Mouse (Mus musculus): ENCODE data around the gene Sp3. TPM values are rescaled to one million over a fixed set of nuclear protein-coding genes. Genes with fewer than 3 reads are reported as not detected.
"Not testable (repeated sequence)": the region's sequence is repeated elsewhere in the genome, so short reads cannot be mapped to it uniquely, and the experiment has no call there.

Sp3 gene
- 10 to 100 TPM; 39.7 to 52.4 TPM for total RNA-seq (2021)
- long read RNA-seq, experiment 1, full-length matches to known transcripts: 35 of 50 reads
- long read RNA-seq, experiment 1, partial matches to known transcripts: 10 of 50 reads
- long read RNA-seq, experiment 1, other reads (novel, unspliced or antisense): 5 of 50 reads
- long read RNA-seq, experiment 2, full-length matches to known transcripts: 13 of 16 reads
- long read RNA-seq, experiment 2, partial matches to known transcripts: 2 of 16 reads
- long read RNA-seq, experiment 2, other reads (novel, unspliced or antisense): 1 of 16 reads

DNA sequence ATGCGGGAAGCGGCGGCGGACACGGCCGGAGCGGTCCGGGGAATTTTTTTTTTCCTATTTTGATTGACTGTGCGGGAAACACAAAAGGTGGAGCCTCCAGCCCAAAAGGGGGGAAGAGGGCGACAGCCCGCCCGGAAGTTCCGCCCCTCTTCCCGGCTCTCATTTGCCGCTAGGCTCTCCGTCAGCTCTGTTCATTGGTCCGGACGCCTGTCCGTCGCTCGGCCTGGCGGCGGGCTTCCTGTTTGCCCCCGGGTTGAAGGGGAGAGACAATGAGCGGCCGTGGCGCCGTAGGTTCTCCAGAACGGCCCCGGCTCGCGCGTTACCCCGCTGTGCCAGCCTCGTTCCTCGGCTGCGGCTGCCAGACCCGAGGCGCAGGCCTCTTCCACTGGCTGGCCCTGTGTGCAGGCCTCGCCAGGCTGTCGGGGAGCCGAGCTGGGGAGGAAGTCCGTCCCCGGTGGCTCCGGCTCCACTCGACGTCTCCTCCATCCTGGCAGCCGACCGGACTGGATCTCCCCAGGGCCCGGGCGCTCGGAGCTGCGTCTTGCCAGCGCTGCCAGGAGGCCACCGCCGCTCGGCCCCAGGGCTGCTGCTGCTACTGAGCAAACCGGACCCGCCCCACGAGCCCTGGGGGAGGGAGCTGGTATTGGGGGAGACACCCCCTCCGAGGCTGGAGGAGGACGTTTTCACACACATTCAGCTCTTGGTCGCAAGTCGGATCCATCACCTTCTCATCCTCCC is at the start of gene Sp3:
Gene Sp3, minus strand, starts transcription at position 110 of the 738 bp plus-strand sequence.
- peak; percentile 96 for DNase-seq

DNA sequence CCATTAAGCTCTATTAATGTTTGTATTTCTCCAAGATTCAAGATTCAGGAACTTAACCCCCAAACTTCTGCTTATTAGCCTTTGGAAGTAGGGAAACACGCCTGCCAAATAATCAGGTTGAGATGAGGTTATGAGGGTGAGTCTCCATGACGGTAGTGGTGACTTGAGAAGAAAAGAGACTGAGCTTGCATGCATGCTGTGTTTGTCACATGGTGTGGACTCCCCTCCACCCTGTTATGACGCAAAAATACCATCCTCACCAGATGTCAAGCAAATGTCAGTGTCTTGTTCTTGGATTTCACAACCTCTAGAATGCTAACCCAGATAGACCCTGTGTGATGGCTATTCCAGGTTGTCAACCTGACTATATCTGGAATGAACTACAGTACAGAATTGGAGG is 49.6 kb upstream of the Sp3 start:
- DNase-seq: no peak

DNA sequence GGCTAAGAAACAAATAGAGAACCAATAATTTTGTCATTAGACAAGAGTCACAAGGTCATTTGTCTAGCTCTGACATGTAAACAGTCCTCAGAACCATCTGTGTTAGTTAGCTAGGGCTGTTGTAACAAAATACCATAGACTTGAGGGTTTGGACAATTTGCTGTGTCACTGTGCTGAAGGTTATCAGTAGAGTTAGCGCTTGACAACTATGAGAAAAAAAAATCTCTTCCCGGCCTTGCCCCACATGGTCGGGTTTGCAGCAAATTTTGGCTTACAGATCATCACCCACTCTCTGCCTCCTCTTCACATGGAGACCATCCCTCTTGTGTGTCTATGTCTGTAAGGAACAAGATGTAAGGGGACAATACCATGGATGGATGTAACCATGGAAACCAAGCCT is 47.8 kb upstream of the Sp3 start:
- DNase-seq: no peak

DNA sequence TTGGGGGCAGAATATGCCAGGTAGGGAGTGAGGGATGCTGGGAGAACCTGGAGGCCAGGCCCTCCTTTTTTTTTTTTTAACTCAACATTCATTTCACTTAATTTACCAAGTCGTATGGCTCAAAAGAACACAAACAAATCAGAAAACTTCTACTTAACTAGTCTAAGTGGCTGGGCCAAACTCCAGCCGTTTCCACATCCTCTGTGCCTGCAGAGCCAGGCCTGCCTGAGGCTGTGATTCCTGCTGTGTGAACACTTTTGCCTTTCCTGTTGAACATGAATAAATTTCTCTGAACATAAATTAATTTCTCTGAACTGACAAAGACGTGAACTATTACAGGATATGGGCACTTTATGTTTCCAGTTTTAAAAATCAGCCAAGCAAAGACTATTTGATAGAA is 46.9 kb upstream of the Sp3 start:
- no peak for DNase-seq

DNA sequence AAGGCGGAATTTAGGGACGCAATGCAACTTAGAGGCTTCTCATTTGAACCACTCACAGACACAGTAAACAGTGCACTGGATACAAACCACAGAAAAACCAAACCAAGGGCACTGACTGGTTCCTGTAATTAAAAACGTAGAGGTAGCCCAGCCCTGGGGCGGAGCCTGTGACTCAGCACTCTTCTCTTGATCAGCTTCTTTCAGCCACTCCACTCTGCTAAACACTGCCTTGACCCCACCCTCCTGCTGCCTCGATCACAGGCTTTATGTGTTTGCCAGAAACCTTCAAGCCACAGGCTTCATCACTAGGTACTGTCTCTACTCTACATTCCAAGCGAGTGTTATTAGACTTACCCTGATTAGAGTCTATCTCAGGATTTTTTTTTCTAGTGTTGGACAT is 43.6 kb upstream of the Sp3 start:
- no peak for DNase-seq

DNA sequence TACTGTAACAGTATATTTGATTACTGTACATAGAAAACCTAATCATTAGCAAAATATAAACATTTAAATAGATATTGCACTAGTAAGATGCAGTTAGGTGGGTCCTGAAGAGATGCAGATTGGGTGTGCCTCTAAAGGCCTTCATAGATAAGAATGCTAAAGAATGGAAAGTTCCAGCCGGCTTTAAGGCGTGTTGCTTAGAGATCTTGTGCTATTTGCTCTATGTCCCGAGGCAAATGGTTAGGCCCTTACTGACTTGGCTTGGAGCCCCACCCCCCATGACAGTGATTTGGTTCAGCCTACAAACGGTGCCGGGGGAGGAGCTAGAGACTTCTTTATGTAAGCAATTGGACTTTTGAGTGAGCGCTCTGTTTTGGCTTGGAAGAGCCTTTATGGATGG is 40.8 kb upstream of the Sp3 start:
- no peak for DNase-seq

DNA sequence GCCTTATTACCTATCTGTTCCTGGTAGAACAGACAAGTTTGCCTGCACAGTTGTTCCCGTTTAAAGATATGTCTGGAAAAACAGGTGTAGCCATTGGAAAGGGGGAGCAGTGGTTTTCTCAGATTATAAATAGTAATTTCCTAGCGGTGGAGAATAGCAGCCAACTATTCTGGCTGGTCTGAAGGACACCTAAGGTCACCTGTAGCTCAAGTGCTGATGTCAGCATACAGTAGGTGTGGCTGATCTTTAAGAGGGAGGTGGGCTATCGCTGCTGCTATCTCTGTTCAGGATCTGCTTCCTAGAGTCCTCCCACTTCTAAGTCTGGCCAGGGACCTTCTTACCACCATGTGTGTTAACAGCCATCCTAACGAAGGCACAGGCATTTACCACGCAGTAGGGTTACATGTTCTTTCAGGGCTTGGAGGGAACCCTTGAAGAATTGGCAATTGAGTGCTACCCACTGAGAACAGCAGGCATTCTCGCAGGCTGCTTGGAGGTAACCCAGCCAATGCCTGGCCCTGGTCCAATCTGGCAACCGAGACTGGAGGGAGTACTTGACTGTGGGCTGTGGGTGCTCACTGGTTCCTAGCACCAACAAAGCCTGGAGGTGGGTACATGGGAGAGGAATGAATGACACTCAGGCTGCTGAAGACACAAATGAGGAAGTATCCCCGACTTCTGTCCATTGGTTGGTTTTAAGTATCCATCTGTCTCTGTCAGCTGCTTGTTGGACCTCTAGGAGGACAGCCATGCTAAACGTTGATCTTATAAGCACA is 39.3 kb upstream of the Sp3 start:
- DNase-seq: peak; percentile 67

DNA sequence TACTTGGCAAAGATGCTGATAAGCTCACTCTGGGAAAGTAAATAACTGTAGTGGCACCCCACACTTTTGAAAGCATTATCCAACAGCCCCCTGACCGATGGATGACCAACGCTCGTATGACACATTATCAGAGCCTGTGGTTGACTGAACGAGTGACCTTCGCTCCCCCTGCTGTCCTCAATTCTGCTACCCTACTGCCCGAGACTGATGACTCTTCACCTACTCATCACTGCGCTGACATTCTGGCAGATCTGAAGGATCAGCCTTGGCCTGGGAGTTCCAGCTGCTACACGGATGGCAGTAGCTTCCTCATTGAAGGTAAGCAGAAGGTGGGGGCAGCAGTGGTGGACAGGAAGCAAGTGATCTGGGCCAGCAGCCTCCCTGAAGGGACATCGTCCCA is 33.8 kb upstream of the Sp3 start:
- DNase-seq: not testable (repeated sequence)

DNA sequence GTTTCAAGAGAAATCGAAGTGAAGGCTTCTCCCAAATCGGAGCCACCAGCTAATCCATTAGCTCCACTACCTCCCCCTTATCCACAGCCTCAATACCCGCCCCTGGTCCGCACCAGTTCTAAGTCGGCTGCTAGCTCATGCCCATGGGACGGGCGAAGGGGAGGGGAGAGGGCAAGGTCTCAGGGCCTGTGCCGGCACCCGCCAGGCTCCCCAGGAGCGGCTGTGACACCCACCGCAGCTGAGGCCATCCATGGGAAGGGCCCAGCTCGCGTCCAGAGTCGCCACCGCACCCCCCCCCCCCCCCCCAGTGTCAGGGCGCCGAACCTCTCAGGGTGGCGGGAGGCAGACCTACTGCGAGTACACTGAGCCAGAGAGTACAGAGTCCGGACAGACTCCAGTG is 32.4 kb upstream of the Sp3 start:
- DNase-seq: peak; percentile 55

DNA sequence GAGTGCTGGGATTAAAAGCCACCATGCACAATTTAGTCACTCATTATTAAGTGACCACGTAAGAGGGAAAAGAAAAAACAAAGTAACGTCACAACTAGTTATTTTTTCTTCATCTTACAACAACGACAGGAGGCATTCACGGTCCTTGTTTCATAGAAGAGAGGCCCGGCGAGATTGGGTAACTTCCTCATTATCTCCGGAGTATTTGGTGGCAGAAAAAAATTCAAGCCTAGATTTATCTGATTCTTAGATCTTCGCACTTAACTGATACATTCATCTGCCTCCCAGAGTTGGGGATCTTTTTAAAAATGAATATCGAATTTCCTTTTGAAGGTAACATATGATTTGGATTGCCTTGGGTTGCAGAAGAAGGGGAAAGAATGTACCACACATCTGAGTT is 27.2 kb upstream of the Sp3 start:
- DNase-seq: no peak

DNA sequence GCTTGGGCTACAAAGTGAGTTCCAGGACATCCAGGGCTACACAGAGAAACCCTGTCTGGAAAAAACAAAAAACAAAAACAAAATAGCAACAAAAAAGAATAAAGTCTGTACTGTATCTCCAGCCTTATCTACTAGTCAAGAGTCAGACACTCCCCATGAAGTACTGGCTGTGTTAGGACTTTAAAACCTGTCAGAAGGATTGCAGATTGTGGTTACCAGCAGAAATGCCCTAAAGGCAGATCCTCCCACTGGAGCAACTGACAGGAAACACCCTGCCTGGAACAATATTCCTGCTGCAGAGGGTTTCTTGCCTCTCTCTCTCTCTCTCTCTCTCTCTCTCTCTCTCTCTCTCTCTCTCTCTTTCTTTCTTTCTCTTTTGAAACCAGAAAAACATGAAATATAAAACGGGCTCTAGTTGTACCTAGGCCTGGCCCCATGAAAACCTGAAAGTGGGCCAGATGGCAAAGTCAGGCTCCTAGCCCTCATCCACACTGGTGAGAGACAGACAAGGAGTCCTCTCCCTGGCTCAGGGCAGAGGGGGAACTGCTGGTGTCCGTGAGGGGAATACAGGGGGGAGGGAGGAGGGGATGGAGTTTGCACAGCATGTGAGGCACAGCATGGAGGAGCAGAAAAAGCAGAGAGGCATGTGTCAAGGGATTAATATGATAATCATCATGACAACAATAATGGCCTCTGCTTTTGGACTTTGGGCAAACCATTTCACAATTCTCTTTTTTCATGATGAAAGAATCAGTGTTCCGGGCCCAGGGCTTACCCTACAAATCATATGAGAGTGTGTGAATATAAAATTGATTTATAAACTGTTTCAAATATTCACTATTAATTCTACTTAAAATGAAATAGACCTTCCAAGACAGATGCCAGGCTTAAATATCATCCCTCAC is 25.6 kb upstream of the Sp3 start:
- no peak for DNase-seq

DNA sequence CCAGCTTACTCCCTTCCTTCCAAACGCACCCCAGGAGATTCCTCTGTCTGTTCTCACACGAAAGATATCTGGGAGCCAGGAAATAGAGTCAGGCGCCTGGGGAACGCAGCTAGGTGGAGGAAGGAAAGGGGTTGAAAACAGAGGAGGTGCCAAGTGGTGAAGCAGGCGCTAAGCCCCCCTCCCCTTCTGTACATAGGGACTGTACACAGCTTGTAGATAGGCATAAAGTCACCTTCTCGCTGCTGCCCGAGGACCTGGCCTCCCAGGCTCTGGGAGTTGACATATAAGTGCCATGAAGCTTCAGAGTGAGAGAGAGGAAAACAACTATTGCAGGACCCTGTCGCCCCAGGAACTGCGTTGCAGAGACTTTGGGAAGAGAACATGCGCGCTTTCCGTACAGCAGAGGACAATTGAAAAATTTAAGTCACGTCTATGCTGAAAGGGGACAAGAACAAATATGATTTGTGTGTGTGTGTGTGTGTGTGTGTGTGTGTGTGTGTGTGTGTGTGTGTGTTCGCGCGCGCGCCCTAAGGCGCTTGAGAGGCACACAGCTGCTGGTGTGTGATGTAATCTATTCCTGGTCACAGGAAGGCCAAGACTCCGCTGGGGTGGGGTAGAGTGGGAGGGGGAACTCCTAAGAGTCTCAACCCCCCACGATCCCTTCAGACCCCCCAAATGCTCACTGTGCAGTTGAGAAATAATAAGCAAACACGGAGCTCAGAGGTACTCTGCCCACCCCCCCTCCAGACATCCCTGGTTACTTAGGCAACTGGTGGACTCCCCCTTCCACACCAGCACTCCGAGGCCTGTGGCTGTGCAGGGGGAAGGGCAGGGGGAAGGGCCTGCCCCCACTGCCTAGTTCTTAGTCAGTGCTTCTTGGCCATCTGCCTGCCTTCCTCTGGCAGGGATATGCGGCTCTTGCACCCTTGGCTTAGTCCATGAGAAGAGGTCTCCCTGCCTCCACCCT is 23.8 kb upstream of the Sp3 start:
- peak; percentile 88 for DNase-seq

DNA sequence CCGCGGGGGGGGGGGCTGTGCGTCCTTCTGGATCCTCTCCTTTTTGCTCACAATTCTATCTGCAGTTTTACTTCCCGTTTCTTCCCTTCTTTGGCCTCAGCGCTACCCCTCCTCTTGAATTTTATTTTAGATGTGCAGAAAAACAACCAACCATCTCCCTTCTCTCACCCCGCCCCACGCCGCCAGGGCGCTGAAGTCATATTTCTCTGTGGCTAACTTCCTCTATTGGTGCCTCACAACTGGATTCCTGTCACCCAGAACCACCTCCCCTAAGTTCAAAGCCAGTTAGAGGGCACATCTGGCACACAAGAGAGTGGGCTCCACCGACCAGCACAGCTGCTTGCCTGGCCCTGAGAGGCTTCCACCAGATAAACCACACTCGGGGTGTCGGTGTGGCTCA is 22.8 kb upstream of the Sp3 start:
- peak; percentile 37 for DNase-seq

DNA sequence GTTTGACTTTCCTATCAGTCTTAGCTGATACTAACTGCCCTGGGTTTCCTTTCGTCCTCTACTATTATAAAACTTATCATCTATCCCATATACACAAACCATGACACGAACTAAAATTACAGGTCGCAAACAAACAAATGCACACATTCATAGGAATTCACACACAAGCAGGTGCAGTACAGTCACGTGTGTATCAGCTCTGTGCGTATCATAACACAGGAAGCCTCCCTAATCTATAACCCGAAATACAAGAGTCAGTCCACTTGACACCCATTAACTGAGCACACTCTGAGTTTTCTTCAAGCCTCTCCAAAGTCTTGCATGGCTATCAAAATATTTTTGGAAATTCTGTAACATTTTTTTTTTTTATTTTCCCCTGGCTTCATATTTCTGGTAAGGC is 22.2 kb upstream of the Sp3 start:
- no peak for DNase-seq

DNA sequence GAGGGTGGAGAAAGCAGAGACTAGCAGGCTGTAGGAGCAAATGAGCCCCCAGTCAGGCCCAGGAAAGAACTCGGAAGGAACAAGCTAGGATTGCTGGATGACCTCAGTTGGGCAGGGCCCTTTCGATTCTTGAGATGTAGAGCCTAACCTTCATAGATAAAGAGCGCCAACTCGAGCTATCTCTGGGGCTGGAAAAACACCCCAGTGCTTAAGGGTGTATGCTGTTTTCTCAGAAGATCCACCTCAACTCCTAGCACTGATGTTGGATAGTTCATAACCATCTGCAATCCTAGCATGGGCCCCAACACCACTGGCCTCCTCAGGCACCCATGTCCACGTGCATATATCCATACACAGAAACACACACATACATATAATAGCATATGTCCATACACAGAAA is 21.7 kb upstream of the Sp3 start:
- DNase-seq: no peak

DNA sequence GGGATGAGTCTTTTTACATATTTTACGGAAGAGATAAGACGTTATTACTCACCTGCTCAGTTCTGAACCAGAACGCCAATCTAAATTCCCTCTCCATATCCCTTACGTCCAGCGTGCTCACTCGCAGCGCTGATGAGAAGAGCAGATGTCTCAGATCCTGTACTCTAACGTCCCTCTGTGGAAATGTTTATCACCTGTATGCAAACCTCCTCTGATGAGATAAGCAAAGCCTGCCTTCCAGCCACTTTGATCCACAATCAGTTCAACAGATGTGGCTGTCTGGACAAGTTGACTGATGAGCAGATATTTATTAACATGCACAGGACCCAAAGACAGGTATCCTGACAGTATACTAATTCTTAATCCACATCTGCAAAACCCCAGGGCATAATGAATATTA is 19.9 kb upstream of the Sp3 start:
- DNase-seq: no peak

DNA sequence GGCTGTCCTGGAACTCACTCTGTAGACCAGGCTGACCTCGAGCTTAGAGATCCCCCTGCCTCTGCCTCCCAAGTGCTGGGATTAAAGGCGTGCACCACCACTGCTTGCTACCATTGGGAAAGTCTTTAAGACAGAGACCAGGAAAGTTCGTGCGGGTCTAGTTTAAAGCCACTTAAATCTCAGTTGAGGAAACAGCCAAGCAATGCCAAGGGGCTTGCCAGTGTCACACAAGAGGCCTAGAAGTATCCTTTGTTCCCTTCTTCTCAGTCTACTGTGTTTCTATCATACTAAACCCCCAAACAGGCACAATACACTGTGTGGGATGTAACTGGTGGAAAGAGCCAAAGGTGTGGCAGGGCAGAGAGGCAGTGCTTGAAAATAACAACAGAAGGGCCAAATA is 17.3 kb upstream of the Sp3 start:
- DNase-seq: no peak

DNA sequence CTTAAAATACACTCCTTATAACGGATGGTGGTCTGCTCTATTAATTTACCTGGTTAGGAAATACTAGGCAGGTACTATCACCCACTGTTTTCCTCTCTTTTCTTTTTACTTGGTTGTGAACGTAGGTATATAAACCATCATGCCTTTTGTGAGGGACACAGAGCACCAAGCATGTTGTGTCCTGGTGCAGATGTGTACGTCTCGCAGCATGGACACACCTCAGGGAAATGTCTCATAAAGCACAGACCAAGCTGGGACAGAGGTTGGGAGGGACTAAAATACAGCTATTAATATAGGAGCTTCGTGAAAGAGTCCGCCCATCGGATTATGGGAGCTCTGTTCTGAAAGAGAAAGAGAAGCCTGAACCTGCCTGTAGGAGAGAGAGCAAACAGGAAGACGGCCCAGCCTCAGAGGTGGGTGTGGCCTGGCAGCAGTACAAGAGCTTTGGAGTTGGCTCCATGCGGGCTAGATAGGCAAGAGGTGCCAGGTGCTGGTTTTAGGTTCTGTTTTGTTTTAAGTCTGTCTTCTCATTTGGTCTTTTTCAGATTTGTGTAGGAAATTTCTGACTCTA is 16.6 kb upstream of the Sp3 start:
- DNase-seq: peak; percentile 41

DNA sequence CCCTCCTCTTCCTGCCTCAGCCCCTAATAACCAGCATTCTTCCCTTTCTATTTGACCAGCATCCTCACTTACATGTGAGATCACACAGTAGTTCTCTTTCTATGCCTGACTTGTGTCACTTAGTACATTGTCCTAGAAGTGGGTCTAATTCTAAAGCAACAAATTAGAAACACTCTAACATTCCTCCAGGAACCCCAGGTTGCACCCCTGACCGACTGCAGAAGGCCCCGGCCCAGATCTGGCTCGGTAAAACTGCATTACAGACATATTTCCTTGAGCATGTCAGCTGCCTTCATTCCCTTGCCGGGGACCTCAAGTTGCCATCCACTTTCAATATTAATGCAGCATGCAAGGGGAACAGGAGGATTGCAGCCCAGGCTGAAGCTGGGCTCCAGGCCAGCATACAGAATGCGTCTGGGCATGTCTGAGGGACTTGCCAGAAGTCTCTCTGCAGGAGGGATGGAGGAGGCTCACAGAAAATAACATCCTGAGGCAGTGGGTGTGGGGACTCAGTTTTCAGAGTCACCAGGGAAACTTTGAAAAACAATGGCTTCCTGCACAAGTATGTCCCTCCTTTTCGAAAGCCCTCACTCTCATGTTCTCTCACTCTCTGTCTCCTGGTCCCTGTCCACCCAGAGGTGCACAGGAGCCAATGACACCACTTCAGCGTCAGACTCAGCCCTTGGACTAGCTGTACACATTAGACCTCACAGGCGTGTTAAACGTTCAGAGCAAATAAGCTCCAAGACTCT is 15.3 kb upstream of the Sp3 start:
- peak; percentile 55 for DNase-seq

DNA sequence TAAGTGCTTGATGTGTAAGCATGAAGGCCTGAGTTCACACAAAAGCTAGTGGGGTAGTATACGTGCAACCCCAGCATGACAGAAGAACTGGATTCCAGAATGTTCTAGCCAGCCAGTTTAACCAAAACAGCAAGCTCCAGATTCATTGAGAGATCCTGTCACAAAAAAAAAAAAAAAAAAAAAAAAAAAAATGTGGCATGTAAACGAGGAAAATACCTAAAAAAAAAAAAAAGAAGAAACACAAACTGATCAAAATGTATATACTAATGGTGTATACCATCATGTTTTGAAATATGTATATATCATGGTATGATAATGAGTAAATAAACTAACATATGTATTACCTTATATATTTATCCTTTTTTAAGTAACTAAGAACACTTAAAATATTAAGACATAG is 13.9 kb upstream of the Sp3 start:
- no peak for DNase-seq
